Mouse (Mus musculus) ES-Bruce4 (cell line): ENCODE data around the gene Gtf2f2.

Experiments used
- CTCF ChIP-seq: IDR thresholded peaks from one replicate; pipeline ENCODE4 v1.8.1; 2011; ENCODE audit warnings: low read depth, low read length
- EP300 ChIP-seq: IDR thresholded peaks from 2 replicates; pipeline ENCODE4 v1.6.1; 2011; ENCODE audit warnings: low read depth, low read length; ENCODE audit not compliant: insufficient read depth
- POLR2A ChIP-seq: IDR thresholded peaks from one replicate; pipeline ENCODE4 v1.8.1; 2011; ENCODE audit warnings: low read length; ENCODE audit not compliant: insufficient read depth

- TF ChIP-seq CTCF (no peak), POLR2A (no peak), EP300 (no peak)
Measured at GRCm38 (mm10) chr14:75937714-75938113, 73.0 kb downstream of the Gtf2f2 start.
